Mouse (Mus musculus) embryonic fibroblast, embryonic 13.5 days (primary cell): Measurements from ENCODE around the gene Plekhg4.
A peak's percentile ranks its signal among the peaks of the same experiment; 100 is the strongest.

Experiments
- CTCF ChIP-seq: IDR thresholded peaks from 2 replicates; pipeline ENCODE4 v1.5.1; 2011; ENCODE audit warnings: mild to moderate bottlenecking, control low read depth, low read length, moderate library complexity, borderline replicate concordance; ENCODE audit not compliant: insufficient read depth
- POLR2A ChIP-seq: IDR thresholded peaks from 2 replicates; pipeline ENCODE4 v1.6.1; 2011; ENCODE audit warnings: low read depth, mild to moderate bottlenecking, control low read depth, low read length, moderate library complexity

- TF ChIP-seq CTCF (no peak), POLR2A (peak; percentile 43; the same call in 1 of the 2 replicates)
Measured at GRCm38 (mm10) chr8:105346611-105347427, 26.3 kb upstream of the Plekhg4 start.
